Mouse (Mus musculus) stomach, postnatal 0 days (tissue): ENCODE results near the gene Atl1. TPM values are rescaled to one million over a fixed set of nuclear protein-coding genes. Genes with fewer than 3 reads are reported as not detected.

Experiments used
- ATAC-seq: fragments of 200-750 bp; cut with Nextera tagmentation; 2 replicates; pipeline ENCODE4 v1.8.0; 2017; ENCODE audit not compliant: low FRiP score, low TSS enrichment
- DNase-seq: peaks from one replicate; pipeline ENCODE4 v3.0.0-alpha.2; 2016; ENCODE audit warnings: low spot score
- H3K27ac ChIP-seq: fragments of 300-500 bp; sonication (generic); replicated peaks from 2 replicates; pipeline ENCODE4 v1.5.1; 2014; ENCODE audit warnings: mild to moderate bottlenecking, control low read depth
- H3K27me3 ChIP-seq: fragments of 300-500 bp; sonication (generic); 2 replicates; pipeline ENCODE4 v1.6.1; 2014; ENCODE audit warnings: low read length; ENCODE audit not compliant: control insufficient read depth, insufficient read depth
- H3K36me3 ChIP-seq: fragments of 300-500 bp; sonication (generic); 2 replicates; pipeline ENCODE4 v1.6.1; 2014; ENCODE audit warnings: low read length, mixed read lengths; ENCODE audit not compliant: control insufficient read depth, insufficient read depth
- H3K4me1 ChIP-seq: fragments of 300-500 bp; sonication (generic); replicated peaks from 2 replicates; pipeline ENCODE4 v1.6.1; 2014; ENCODE audit warnings: antibody characterized with exemption; ENCODE audit not compliant: control insufficient read depth, insufficient read depth
- H3K4me2 ChIP-seq: fragments of 300-500 bp; sonication (generic); replicated peaks from 2 replicates; pipeline ENCODE4 v1.6.1; 2014; ENCODE audit warnings: low read depth, mild to moderate bottlenecking, control low read depth, moderate library complexity
- H3K4me3 ChIP-seq: fragments of 300-500 bp; sonication (generic); 2 replicates; pipeline ENCODE4 v1.5.1; 2014; ENCODE audit warnings: low read depth, low read length, control low read depth
- H3K9ac ChIP-seq: fragments of 300-500 bp; sonication (generic); 2 replicates; pipeline ENCODE4 v1.6.1; 2014; ENCODE audit warnings: mild to moderate bottlenecking, low read length, control low read depth, mixed read lengths
- H3K9me3 ChIP-seq: fragments of 300-500 bp; sonication (generic); 2 replicates; pipeline ENCODE4 v1.6.1; 2016; ENCODE audit warnings: low read length; ENCODE audit not compliant: control insufficient read depth
- CTCF ChIP-seq: IDR thresholded peaks from 2 replicates; pipeline ENCODE4 v1.5.1; 2016; ENCODE audit warnings: antibody characterized with exemption, low read depth, mild to moderate bottlenecking, moderate library complexity
- EP300 ChIP-seq: optimal IDR thresholded peaks from 2 replicates; pipeline ENCODE3; 2016; ENCODE audit warnings: antibody characterized with exemption
- WGBS: fragments of 180-500 bp; shearing (Covaris S2); extraction: QIAGEN DNeasy Blood & Tissue Kit; methylation state at CpG from one replicate; pipeline ENCODE4 v1.1.7; 2014; 5-methylcytosine and 5-hydroxymethylcytosine counted together
- polyA plus RNA-seq: library from polyadenylated mRNA; unstranded; fragments of >200 nt; fragmentation: Nextera tagmentation; extraction: Ambion mirVana; gene quantifications from 2 replicates; pipeline ENCODE4 v1.2.1, GENCODE M21; 2015

Atl1 gene
- polyA plus RNA-seq, 1 experiment from 2014 or later: 3.8 TPM

DNA sequence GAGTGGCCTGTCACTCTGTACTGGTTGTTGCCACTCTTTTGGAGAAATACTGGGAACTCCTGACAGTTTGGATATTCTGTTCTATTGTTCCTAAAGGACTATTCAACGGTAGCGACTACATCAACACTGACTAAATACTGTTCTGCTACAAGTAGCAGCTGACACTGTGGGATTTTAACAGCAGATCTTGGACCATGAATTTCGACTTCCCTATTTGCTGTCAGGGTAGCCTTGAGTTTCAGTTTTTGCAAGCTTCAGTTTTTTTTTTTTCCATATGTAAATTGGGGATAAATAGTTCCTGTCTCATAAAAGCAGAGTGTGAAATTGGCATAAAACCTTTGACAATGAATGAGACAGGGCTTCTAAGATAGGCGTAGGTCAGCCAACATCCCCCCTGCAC is 117.9 kb downstream of the Atl1 start:
- peaks cover 4% of the 10 kb centered on the region; the same call in 1 of the 2 replicates for H3K36me3 ChIP-seq
- 94% methylated on average over 4 of the region's 4 CpGs for WGBS
- no peak overlapping the region for H3K9ac ChIP-seq
- H3K4me2 ChIP-seq: no peak overlapping the region
- TF ChIP-seq CTCF: no peak
- no peak for TF ChIP-seq EP300
- ATAC-seq: no peak
- H3K4me3 ChIP-seq: no peak overlapping the region
- H3K4me1 ChIP-seq: no peaks in the 10 kb centered on the region
- H3K9me3 ChIP-seq: no peaks in the 10 kb centered on the region
- no peaks in the 10 kb centered on the region for H3K27me3 ChIP-seq
- no peak overlapping the region for H3K27ac ChIP-seq
- DNase-seq: no peak

DNA sequence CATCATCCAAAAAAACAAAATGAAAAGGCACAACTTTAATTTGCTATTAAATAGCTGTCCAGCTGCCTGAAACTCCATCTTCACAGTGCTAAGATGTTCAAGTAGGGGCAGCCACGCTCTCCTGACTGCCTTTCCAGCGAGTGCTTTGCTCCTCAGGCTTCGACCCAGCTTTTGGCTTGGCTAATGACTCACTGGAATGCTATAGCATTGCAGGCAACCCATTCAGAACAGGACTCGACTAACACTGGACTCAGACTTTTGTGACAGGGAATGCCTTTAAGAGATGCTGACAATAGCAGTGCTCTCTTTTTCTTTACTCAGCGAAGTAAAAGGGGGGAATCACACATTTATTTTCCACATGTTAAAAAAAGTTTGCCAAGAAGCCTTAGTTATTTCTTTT is 119.3 kb downstream of the Atl1 start:
- H3K4me3 ChIP-seq: no peak overlapping the region
- no peaks in the 10 kb centered on the region for H3K27me3 ChIP-seq
- ATAC-seq (no peak), DNase-seq (no peak)
- H3K9me3 ChIP-seq: no peaks in the 10 kb centered on the region
- TF ChIP-seq CTCF (no peak), EP300 (no peak)
- no peaks in the 10 kb centered on the region for H3K4me1 ChIP-seq
- H3K36me3 ChIP-seq: peaks cover 4% of the 10 kb centered on the region; the same call in 1 of the 2 replicates
- H3K4me2 ChIP-seq: no peak overlapping the region
- no peak overlapping the region for H3K9ac ChIP-seq
- no peak overlapping the region for H3K27ac ChIP-seq
- 56% methylated on average over 5 of the region's 5 CpGs for WGBS

DNA sequence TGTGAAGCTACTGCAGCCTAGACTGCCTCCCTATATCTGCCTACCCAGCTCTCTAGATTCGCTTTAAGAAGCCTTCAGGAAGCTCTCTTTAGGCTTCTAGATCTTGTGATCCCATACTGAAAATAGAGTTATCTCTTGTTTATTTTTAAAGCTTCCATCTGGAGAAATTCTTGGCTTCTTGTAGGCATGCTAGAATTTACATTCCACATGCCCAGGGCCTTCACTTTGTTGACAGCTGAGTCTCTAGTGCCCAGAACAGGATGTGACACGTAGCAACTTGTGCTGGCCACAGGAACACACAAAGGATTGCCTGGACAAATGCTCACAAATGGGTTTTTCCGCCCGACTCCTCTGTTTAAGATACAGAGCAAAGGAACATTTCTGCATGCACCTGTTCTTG is 123.5 kb downstream of the Atl1 start:
- H3K9me3 ChIP-seq: no peaks in the 10 kb centered on the region
- H3K4me2 ChIP-seq: no peak overlapping the region
- no peak for TF ChIP-seq CTCF
- WGBS: 50% methylated on average over 4 of the region's 4 CpGs
- no peaks in the 10 kb centered on the region for H3K27me3 ChIP-seq
- H3K4me3 ChIP-seq: no peak overlapping the region
- H3K4me1 ChIP-seq: no peaks in the 10 kb centered on the region
- peaks cover 15% of the 10 kb centered on the region for H3K36me3 ChIP-seq
- H3K27ac ChIP-seq: no peak overlapping the region
- DNase-seq (no peak), ATAC-seq (no peak)
- no peak overlapping the region for H3K9ac ChIP-seq

Other genes starting within 250 kb of the Atl1 start
- gene Sos2, start 210.8 kb upstream of the Atl1 start, polyA plus RNA-seq: 5.4 and 6.0 TPM in 2 replicates
- gene L2hgdh, start 167.7 kb upstream of the Atl1 start, polyA plus RNA-seq: 11.5 and 12.3 TPM in 2 replicates
- gene Atp5s, start 167.7 kb upstream of the Atl1 start, polyA plus RNA-seq: 20.5 and 20.6 TPM in 2 replicates
- 2.0 and 2.3 TPM in 2 replicates for gene Cdkl1, start 101.3 kb upstream of the Atl1 start, polyA plus RNA-seq
- 12.4 and 13.1 TPM in 2 replicates for gene Map4k5, start 586 bp downstream of the Atl1 start, polyA plus RNA-seq
- gene Sav1, start 94.4 kb downstream of the Atl1 start, polyA plus RNA-seq: 3.1 and 4.2 TPM in 2 replicates
- gene Nin, start 221.1 kb downstream of the Atl1 start, polyA plus RNA-seq: 2.8 and 3.6 TPM in 2 replicates